Mouse (Mus musculus) small intestine, adult 2 months (tissue): ENCODE measurements at regions not wholly inside any gene's neighbourhood (a gene's known extent, or its start where the extent isn't known, plus 50 kb on each side); places are given as distances from the start of the nearest gene placed in this dataset.

ENCODE experiments used
- H3K27ac ChIP-seq: fragments of 200-500 bp; 2 replicates; pipeline ENCODE4 v1.5.1; 2012; ENCODE audit warnings: low read depth, low read length, control low read depth, inconsistent platforms; ENCODE audit not compliant: insufficient read depth
- H3K27me3 ChIP-seq: fragments of 200-500 bp; 2 replicates; pipeline ENCODE4 v1.6.1; 2012; ENCODE audit warnings: mild to moderate bottlenecking, moderate library complexity, low read length, inconsistent platforms; ENCODE audit not compliant: control insufficient read depth, insufficient read depth
- H3K36me3 ChIP-seq: fragments of 200-500 bp; 2 replicates; pipeline ENCODE4 v1.6.1; 2012; ENCODE audit warnings: mild to moderate bottlenecking, low read length, control low read depth, inconsistent platforms; ENCODE audit not compliant: control insufficient read depth, insufficient read depth
- H3K4me1 ChIP-seq: fragments of 200-500 bp; 2 replicates; pipeline ENCODE4 v1.6.1; 2012; ENCODE audit warnings: low read length, inconsistent platforms, mixed read lengths; ENCODE audit not compliant: control insufficient read depth, insufficient read depth, insufficient read length
- H3K4me3 ChIP-seq: fragments of 200-500 bp; 2 replicates; pipeline ENCODE4 v1.5.1; 2012; ENCODE audit warnings: low read depth, mild to moderate bottlenecking, control low read depth, inconsistent platforms, low read length, moderate library complexity
- CTCF ChIP-seq: fragments of 200-500 bp; IDR thresholded peaks from 2 replicates; pipeline ENCODE4 v1.5.1; 2012; ENCODE audit warnings: low read depth, mild to moderate bottlenecking, control low read depth, inconsistent platforms, low read length, moderate library complexity, mixed read lengths; ENCODE audit not compliant: insufficient replicate concordance, insufficient read length; ENCODE audit errors: extremely low read depth
- POLR2A ChIP-seq: fragments of 200-500 bp; IDR thresholded peaks from 2 replicates; pipeline ENCODE4 v1.6.1; 2012; ENCODE audit warnings: low read depth, mild to moderate bottlenecking, control low read depth, inconsistent platforms, low read length, moderate library complexity
- WGBS: fragments of 180-500 bp; shearing (Covaris S2); methylation state at CpG from one replicate; pipeline ENCODE4 v1.1.7; 2018; 5-methylcytosine and 5-hydroxymethylcytosine counted together

- Histone ChIP-seq H3K4me1 (no peaks in the 10 kb centered on the region), H3K27ac (no peak overlapping the region), H3K27me3 (no peaks in the 10 kb centered on the region), H3K36me3 (no peaks in the 10 kb centered on the region), H3K4me3 (no peak overlapping the region)
- no peak for TF ChIP-seq POLR2A
- no peak for TF ChIP-seq CTCF
- WGBS: 90% methylated on average over 4 of the region's 4 CpGs
These were observed 315.0 kb upstream of the Xrcc4 start for GRCm38 (mm10) chr13:90404392-90404791.

- no peaks in the 10 kb centered on the region for H3K27me3 ChIP-seq
- H3K27ac ChIP-seq: no peak overlapping the region
- WGBS: 86% methylated on average over 1 of the region's 1 CpGs
- H3K4me1 ChIP-seq: no peaks in the 10 kb centered on the region
- TF ChIP-seq CTCF (no peak), POLR2A (no peak)
- H3K4me3 ChIP-seq: no peak overlapping the region
- H3K36me3 ChIP-seq: no peaks in the 10 kb centered on the region
These were observed 312.7 kb upstream of the Xrcc4 start for GRCm38 (mm10) chr13:90402061-90402460.

DNA sequence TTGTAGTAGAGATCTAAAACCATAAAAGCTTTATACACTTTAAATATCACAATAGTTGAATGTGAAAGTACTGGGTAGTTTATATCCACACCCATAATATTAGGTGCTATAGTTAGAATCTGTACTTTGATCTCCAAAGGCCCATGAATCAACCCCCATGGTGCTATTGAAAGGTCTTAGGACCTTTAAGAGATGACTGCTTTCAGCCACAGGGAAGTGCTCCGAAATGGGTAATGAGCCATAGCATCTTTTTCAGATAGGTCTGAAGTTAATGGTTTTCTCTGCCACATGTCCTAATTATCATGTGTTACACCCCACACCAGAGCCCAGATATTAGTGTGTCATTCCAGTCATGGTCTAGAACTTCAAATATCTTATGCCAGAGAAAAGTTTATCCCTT is 312.1 kb upstream of the Xrcc4 start:
- TF ChIP-seq POLR2A (no peak), CTCF (no peak)
- Histone ChIP-seq H3K36me3 (no peaks in the 10 kb centered on the region), H3K4me1 (no peaks in the 10 kb centered on the region), H3K27me3 (no peaks in the 10 kb centered on the region), H3K27ac (no peak overlapping the region), H3K4me3 (no peak overlapping the region)
- 46% methylated on average over 1 of the region's 1 CpGs for WGBS

DNA sequence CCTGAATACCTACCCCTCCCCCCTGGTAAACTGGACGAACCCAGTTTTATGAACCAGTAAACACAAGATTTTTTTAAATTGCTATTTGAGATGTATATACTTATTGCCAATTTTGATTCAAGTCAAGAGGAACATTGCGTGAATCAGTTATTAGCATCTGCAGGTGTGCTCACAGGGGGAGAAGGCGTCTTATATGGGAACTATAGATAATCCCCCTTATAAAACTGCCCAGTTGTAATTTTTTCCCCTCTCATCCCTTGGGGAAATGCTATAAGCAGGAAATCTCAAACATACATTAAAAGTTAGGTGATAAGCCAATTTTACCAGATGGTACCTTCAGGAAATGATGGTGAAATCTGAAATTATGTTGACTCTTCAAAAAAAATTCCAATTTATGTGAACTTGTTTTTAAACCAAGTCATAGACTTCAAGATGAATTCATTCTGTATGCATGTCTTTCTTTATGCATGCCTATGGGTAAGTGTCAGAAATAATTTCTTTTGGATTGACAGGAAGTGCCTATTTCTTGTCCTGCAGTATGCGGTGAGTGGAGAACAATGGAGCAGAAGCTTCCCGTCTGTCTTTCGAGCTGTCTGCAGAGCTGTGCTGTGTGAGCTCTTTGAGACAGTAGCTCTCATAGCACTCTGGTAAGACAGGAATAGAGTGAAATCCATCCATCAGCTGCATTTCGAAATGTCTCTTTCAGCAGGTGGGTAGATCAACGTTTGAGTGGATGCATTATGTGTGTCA is 306.0 kb upstream of the Xrcc4 start:
- Histone ChIP-seq H3K4me1 (no peaks in the 10 kb centered on the region), H3K27ac (no peak overlapping the region), H3K27me3 (no peaks in the 10 kb centered on the region), H3K36me3 (no peaks in the 10 kb centered on the region), H3K4me3 (no peak overlapping the region)
- TF ChIP-seq POLR2A (no peak), CTCF (no peak)
- 61% methylated on average over 8 of the region's 8 CpGs for WGBS

DNA sequence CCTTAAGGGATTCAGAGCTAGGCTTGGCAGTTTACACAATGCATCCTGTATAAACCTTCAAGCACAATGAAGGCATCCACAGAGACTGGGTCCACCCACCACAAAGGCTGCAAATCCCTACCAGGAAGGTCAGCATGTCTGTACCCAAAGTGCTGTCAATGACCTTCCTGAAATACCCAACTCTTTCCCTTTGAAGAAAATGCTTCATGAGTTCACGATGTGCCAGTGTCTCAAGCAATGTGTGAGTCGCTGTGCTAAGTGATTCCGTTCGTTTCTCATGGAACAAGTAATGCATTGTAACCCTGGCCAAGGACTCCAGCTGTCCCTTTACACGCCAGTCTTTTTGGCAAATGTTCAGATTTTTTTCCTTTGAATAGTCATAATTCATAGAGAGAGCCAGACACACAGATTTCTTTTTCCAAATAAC is 305.4 kb upstream of the Xrcc4 start:
- TF ChIP-seq POLR2A: no peak
- no peak for TF ChIP-seq CTCF
- Histone ChIP-seq H3K4me1 (no peaks in the 10 kb centered on the region), H3K27ac (no peak overlapping the region), H3K27me3 (no peaks in the 10 kb centered on the region), H3K36me3 (no peaks in the 10 kb centered on the region), H3K4me3 (no peak overlapping the region)
- 6% methylated on average over 5 of the region's 5 CpGs for WGBS

- TF ChIP-seq POLR2A (no peak), CTCF (no peak)
- no peak overlapping the region for H3K27ac ChIP-seq
- H3K36me3 ChIP-seq: no peaks in the 10 kb centered on the region
- H3K4me1 ChIP-seq: no peaks in the 10 kb centered on the region
- no peak overlapping the region for H3K4me3 ChIP-seq
- no peaks in the 10 kb centered on the region for H3K27me3 ChIP-seq
These were observed 303.0 kb upstream of the Xrcc4 start for GRCm38 (mm10) chr13:90392415-90392814.

GRCm38 (mm10) chr13:90376619-90377018 is 287.2 kb upstream of the Xrcc4 start:
- no peak overlapping the region for H3K4me3 ChIP-seq
- no peaks in the 10 kb centered on the region for H3K27me3 ChIP-seq
- no peaks in the 10 kb centered on the region for H3K4me1 ChIP-seq
- WGBS: 67% methylated on average over 3 of the region's 3 CpGs
- TF ChIP-seq CTCF (no peak), POLR2A (no peak)
- no peak overlapping the region for H3K27ac ChIP-seq
- no peaks in the 10 kb centered on the region for H3K36me3 ChIP-seq
